Mouse (Mus musculus) cerebellum, adult 2 months (tissue): ENCODE results near the gene P2rx4. TPM values are rescaled to one million over a fixed set of nuclear protein-coding genes. Genes with fewer than 3 reads are reported as not detected.
A peak's percentile ranks its signal among the peaks of the same experiment; 100 is the strongest.

Experiments
- DNase-seq, 2 experiments: peaks; one replicate each; pipeline ENCODE4 v3.0.0; 2021
- H3K27ac ChIP-seq: fragments of 200-500 bp; 2 replicates; pipeline ENCODE4 v1.5.1; 2012; ENCODE audit warnings: low read length, control low read depth, inconsistent platforms; ENCODE audit not compliant: insufficient read depth
- H3K27me3 ChIP-seq: fragments of 200-500 bp; 2 replicates; pipeline ENCODE4 v1.6.1; 2012; ENCODE audit warnings: inconsistent platforms, mild to moderate bottlenecking, low read length, moderate library complexity; ENCODE audit not compliant: control insufficient read depth, insufficient read depth
- H3K4me1 ChIP-seq: fragments of 200-500 bp; 2 replicates; pipeline ENCODE4 v1.6.1; 2011; ENCODE audit warnings: low read length; ENCODE audit not compliant: control insufficient read depth, insufficient read depth
- H3K4me3 ChIP-seq: fragments of 200-500 bp; replicated peaks from 2 replicates; pipeline ENCODE3; 2011; ENCODE audit warnings: mild to moderate bottlenecking, low read depth, low read length, control low read depth; ENCODE audit not compliant: insufficient read depth
- CTCF ChIP-seq: fragments of 200-500 bp; IDR thresholded peaks from 2 replicates; pipeline ENCODE4 v1.5.1; 2011; ENCODE audit warnings: low read depth, mild to moderate bottlenecking, control low read depth, low read length, moderate library complexity, borderline replicate concordance; ENCODE audit not compliant: insufficient read depth
- POLR2A ChIP-seq: fragments of 200-500 bp; IDR thresholded peaks from 2 replicates; pipeline ENCODE4 v1.6.1; 2011; ENCODE audit warnings: low read length, control low read depth, borderline replicate concordance; ENCODE audit not compliant: insufficient read depth
- WGBS: fragments of 180-500 bp; shearing (Covaris S2); methylation state at CpG from one replicate; pipeline ENCODE4 v1.1.7; 2018; 5-methylcytosine and 5-hydroxymethylcytosine counted together
- polyA plus RNA-seq: library from polyadenylated mRNA; depleted of rRNA; stranded (reverse); fragments of >200 nt; gene quantifications from 2 replicates; pipeline ENCODE4 v1.2.3, GENCODE M21; 2012

P2rx4 gene
- polyA plus RNA-seq, 1 experiment: 42.0 TPM

DNA sequence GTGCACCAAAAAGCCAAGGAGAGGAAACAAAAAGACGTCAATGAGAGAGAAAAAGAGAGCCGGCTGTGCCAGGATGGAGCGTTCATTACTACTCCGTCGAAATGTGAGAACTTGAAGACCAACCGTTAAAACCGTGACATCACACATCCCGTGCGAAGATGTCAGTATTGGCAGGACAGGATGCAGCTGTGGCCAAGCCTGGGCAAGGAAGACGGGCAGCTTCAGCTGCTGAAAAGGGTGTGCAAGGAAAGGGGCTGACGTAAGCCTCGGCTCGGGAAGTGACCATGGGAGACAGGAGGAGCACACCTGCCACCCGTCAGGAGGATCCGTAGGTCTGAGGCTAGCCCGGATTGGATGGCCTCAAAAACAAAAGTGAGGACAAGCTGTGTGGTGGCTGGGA lies 47.1 kb downstream of the P2rx4 start:
- Histone ChIP-seq H3K4me3 (no peak overlapping the region), H3K27me3 (no peaks in the 10 kb centered on the region), H3K27ac (no peak overlapping the region), H3K4me1 (peaks cover 10% of the 10 kb centered on the region)
- DNase-seq: no peak
- TF ChIP-seq CTCF: no peak
- no peak for TF ChIP-seq POLR2A
- 79% methylated on average over 16 of the region's 16 CpGs for WGBS

DNA sequence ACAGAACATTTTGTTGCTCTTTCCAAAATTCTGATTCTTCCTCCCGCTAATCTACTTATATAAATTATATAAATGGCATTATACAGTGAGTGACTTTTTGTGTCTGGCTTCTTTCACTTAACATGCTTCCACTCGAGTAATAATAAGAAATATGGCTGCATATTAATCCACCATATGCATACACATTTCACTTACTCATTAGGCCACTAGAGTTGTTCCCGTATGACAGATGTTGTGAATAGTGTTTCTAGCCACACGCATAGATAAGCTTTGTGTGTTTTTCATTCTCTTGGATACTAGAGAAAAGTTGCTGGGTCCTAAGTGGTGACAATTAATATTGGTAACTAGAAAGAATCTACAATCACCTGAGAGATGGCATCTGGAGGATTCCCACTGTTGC lies 48.3 kb downstream of the P2rx4 start:
- no peak overlapping the region for H3K4me3 ChIP-seq

DNA sequence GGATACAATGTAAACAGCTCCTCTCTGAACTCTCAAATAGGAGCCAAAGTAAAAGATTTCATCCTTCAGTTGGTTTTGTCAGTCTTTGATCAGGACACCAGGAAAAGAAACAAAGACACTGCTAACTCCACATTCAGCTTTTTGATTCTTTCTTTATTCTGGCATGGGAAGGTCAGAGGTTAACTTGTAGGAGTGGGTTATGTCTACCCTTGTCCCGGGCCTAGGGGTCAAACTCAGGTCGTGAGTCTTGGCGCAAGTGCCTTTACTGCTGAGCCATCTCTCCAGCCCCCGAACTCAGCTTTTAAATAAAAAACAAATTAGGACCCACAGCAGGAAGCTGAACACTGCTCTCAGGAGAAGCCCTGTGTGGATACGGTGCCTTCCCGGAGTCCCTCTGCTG lies 48.8 kb downstream of the P2rx4 start:
- WGBS: 34% methylated on average over 6 of the region's 6 CpGs
- peaks cover 13% of the 10 kb centered on the region for H3K4me1 ChIP-seq
- DNase-seq: no peak
- H3K4me3 ChIP-seq: no peak overlapping the region
- H3K27ac ChIP-seq: peak overlapping the region; percentile 47; the same call in 1 of the 2 replicates
- H3K27me3 ChIP-seq: no peaks in the 10 kb centered on the region
- no peak for TF ChIP-seq CTCF
- TF ChIP-seq POLR2A: no peak

More for the DNA sequence above, 48.3 kb downstream of the P2rx4 start:
- Histone ChIP-seq H3K4me1 (peaks cover 10% of the 10 kb centered on the region), H3K27ac (no peak overlapping the region), H3K27me3 (no peaks in the 10 kb centered on the region)
- DNase-seq: no peak
- TF ChIP-seq CTCF: no peak
- no peak for TF ChIP-seq POLR2A
- 94% methylated on average over 4 of the region's 4 CpGs for WGBS

DNA sequence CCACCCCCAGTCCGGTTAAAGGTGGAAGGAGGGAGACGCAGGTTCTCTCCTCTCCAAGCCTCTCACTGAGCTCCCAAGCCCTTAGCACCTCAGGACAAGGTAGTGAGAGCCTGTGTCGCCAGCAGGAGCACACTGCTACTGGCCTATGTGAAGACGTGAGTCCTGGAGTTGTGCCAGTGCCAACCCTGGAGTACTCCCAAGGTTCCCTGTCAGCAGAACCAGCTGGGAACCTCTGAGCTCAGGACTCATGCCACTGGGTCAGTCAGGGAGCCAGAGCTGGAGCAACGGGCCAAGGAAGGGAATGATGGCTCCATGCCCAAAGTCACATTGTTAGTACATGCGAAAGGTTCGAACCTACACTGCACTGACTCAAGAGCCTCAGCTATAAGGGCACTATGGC lies 49.3 kb downstream of the P2rx4 start:
- H3K27me3 ChIP-seq: no peaks in the 10 kb centered on the region
- DNase-seq: peak; percentile 84 to 88
- peaks cover 13% of the 10 kb centered on the region for H3K4me1 ChIP-seq
- 12% methylated on average over 7 of the region's 7 CpGs for WGBS
- peak overlapping the region; percentile 47; the same call in 1 of the 2 replicates for H3K27ac ChIP-seq
- no peak for TF ChIP-seq POLR2A
- no peak for TF ChIP-seq CTCF
- H3K4me3 ChIP-seq: no peak overlapping the region

DNA sequence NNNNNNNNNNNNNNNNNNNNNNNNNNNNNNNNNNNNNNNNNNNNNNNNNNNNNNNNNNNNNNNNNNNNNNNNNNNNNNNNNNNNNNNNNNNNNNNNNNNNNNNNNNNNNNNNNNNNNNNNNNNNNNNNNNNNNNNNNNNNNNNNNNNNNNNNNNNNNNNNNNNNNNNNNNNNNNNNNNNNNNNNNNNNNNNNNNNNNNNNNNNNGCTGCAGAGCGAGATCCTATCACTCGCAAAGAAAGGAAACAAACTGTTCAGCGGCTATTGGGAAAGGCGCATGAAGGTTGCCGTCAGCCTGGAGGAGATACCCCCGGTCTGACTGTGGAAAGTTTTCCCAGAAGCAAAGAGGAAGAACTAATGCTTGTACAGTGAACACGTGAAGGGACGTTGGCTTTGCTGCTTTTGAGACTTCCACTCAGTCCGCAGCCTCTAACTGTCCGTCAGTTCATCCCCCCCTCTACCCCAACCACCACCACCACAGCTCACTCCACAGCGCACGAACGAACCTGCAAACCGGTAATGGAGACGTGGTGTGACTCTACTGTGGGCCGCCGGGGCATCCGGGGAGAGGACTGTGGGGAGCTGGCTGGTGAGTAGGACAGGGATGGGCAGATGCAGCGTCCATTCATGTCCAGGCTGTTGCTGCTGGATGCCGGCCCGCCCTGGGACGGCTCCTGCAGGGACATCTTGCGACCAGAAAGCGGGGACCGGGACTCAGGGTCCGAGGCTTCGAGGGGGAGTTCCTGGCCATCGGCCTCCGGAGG lies 56.1 kb downstream of the P2rx4 start:
- Histone ChIP-seq H3K4me3 (no peak overlapping the region), H3K27me3 (no peaks in the 10 kb centered on the region), H3K27ac (peak overlapping the region; percentile 80), H3K4me1 (peaks cover 30% of the 10 kb centered on the region)
- TF ChIP-seq CTCF (no peak), POLR2A (no peak)
- 27% methylated on average over 29 of the region's 29 CpGs for WGBS
- peak in 1 of 2 experiments; percentile 58 for DNase-seq

DNA sequence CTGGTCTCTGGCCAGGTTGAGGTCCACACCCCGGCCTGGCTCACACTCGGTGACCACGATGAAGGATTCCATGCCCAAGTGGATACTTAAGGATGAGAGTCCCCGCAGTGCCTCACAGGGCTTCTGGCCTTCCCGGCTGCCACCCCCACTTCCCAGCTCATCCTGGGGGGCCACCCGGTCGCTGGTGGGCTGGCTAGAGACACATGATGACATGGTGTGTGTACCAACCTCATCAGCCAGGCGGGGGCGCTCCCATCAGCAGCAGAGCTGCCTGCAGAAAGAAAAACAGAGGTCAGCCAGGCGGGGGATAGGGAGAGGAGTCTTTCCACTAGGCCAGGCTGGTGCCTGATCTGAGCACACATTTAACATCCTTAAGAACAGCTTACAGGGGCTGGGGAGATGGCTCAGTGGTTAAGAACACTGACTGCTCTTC lies 56.7 kb downstream of the P2rx4 start:
- DNase-seq: peak; percentile 70 to 74
- no peaks in the 10 kb centered on the region for H3K27me3 ChIP-seq
- H3K4me1 ChIP-seq: peaks cover 35% of the 10 kb centered on the region
- 9% methylated on average over 10 of the region's 10 CpGs for WGBS
- peak overlapping the region; percentile 80 for H3K27ac ChIP-seq
- TF ChIP-seq POLR2A (no peak), CTCF (peak; percentile 59; the same call in 1 of the 2 replicates)
- peak overlapping the region; percentile 19 for H3K4me3 ChIP-seq

DNA sequence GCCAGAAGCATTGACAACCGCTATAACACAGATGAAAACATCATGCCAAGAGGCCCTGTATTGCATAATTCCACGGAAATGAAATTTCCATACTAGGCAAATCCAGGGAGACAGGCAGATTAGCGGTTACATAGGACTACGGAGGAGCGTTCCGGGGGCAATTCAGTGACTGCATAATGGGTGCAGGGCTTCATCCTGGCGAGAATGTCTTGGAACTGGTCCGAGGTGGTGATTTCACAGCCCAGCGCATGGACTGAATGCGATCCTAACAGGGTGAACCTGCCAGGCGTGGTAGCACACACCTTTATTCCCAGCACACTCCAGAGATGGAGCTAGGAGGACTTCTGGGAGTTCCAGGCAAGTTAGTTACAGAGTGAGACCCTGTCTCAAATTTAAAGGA lies 59.9 kb downstream of the P2rx4 start:
- DNase-seq: no peak
- WGBS: 27% methylated on average over 11 of the region's 11 CpGs
- Histone ChIP-seq H3K27ac (peak overlapping the region; percentile 50), H3K4me3 (no peak overlapping the region), H3K27me3 (no peaks in the 10 kb centered on the region), H3K4me1 (peaks cover 54% of the 10 kb centered on the region)
- TF ChIP-seq CTCF: no peak
- TF ChIP-seq POLR2A: no peak

DNA sequence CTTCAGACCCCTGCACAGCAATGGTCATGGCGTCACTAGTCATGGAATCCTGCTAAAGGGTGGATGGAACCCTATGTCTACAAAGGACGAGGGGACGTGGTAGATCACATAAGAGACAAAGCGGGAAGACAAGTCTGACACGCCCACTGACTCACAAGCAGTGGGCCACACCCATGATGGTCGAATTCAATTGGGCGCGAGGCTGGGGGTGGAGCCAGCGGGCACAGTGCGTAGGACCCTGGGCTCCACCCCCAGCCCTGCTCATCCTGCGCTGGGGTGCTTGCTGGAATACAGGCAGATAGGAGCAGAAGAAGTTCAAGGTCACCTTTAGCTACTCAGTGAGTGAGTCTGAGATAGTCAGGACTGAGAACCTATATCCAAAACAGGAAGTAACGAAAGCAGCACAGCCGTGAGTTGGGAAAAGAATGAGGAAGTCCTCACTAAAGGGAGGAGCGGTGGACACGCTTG lies 61.8 kb downstream of the P2rx4 start:
- peaks cover 48% of the 10 kb centered on the region for H3K4me1 ChIP-seq
- DNase-seq: no peak
- H3K27me3 ChIP-seq: no peaks in the 10 kb centered on the region
- WGBS: 86% methylated on average over 15 of the region's 15 CpGs
- no peak overlapping the region for H3K4me3 ChIP-seq
- H3K27ac ChIP-seq: peak overlapping the region; percentile 75
- TF ChIP-seq POLR2A: no peak
- no peak for TF ChIP-seq CTCF
